Mouse (Mus musculus): ENCODE data around the gene Scamp1.

DNA sequence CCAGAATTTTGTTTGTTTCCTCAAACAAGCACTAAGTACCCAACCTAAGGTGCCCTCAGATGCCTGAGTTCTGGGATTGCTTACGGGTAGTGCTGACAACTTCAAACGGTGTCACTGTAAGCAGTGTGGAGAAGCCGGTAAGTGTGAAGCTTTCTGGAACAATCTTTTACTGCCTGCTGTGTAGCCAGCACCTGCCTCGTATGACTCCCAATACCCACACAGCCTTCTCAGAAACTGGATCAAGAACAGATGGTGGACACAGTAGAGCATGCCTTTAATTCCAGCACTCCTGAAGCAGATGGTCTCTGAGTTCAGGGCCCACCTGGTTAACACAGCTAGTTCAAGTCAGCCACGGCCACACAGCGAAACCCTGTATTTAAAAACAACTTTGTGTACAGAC, 24.0 kb downstream of the Scamp1 start:
- TF ChIP-seq CTCF (IDR thresholded peaks at IDR 0.05; ENCODE audit: control insufficient read depth, insufficient read depth, low read length), result no peak
- no peak for TF ChIP-seq POLR2A (IDR thresholded peaks at IDR 0.05; ENCODE audit: borderline replicate concordance, control insufficient read depth, low read depth, low read length)
